Mouse (Mus musculus) kidney, postnatal 14 days (tissue): ENCODE measurements around the gene Hsd17b14.

Experiments used
- DNase-seq: peaks from one replicate; pipeline ENCODE4 v3.0.0; 2022; ENCODE audit warnings: mixed read lengths

Gene Hsd17b14

DNA sequence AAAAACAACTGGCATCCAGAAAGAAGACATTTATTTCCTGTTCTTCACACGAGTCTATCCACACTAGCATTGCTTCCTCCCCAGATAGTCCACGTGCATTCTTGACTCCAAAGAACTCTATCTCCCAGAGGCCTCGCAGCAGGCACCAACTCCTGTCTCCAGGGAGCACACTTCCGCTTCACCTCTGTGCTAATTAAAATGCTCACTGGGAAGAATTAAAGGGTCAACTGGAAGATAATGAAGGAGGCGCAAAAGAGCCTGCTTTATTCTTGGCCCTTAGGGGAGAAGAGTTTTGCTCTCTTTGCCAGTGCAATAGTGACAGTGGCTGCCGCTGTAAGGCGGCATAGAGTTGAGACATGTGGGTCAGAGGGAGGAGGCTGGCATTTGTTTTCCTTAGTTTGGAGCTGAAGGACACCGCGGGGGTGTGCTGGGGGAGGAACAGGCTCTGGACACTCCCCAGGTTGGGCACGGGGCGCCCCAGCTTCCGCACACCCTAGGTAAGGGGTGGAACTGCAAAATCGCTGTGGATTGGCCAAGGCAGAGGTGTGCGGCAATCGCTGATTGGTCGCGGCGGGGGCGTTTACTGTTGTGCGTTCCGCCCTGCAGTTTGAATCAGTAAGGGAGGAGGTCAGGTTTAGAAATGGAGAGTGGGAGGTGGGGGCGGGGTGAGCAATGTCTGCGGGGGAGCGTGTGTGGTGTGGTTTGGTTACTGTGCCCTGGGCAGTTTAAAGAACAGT is 13.3 kb downstream of the Hsd17b14 start:
- DNase-seq: peak; percentile 96

DNA sequence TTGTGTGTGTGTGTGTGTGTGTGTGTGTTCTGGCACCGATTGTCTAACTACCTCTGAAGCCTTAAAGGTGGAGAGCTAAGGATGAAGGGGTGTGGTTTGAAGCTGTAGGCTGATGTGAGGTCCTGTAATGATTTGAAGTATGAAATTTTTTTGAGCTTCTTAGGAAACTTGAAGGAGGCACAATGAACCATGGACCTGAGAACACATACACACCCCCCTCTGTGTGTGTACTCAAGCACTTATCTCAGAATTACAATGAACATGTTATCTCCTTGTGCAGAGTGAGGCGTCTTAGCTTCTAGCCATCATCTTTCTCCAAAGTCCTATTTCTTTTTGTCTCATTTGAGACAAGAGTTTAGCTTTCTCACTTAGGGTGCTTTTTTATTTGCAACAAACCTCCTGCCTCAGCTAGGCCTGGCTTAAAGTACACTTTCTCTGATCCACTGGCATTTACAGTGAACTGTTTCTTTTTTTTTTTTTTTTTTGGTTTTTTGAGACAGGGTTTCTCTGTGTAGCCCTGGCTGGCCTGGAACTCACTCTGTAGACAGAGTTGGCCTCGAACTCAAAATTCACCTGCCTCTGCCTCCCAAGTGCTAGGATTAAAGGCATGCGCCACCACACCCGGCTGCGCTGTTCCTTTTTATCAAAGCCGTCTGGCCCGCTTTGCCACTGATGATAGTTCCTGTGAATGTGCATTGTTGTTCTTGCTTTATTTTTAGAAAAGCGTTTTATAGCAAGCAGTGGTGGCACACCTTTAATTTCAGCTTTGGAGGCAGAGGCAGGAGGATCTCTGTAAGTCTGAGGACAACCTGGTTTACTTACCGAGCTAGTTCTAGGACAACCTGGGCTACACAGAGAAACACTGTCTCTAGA is 14.1 kb downstream of the Hsd17b14 start:
- DNase-seq: no peak

DNA sequence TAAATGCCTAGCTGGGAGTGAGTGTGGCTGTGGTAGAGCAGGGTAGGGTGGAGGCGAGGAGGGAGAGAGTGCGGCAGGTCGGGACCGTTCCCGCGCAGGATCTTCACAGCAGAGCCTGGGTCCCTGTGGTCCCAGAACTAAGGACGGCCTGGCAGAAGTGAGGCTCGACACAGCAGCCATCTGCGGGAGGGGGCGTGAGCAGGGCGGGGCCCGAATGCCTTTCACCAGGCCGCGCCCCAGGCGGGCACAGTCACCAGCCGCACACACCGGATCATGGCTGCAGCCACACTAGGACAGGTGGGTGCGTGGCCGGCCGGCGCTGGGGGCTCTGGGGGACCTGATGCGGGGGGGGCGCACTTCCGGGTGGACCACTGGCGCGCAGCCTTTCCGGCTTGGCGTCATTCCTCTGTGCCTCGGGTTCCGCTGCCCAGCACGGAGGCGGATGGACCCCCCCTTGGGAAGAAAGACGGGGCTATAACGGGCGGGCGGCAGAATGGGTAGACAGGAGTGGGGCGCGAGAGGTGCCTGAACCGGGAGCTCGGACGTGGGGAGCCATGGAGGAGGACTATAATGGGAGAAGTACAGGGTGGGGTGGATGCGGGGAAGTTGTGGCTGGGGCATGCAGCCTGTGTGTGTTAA is 15.5 kb downstream of the Hsd17b14 start, which contains the start of gene Bcat2:
Gene Bcat2 (plus strand): TSS at position 51 of the 639 bp plus-strand sequence.
- DNase-seq: peak; percentile 83

DNA sequence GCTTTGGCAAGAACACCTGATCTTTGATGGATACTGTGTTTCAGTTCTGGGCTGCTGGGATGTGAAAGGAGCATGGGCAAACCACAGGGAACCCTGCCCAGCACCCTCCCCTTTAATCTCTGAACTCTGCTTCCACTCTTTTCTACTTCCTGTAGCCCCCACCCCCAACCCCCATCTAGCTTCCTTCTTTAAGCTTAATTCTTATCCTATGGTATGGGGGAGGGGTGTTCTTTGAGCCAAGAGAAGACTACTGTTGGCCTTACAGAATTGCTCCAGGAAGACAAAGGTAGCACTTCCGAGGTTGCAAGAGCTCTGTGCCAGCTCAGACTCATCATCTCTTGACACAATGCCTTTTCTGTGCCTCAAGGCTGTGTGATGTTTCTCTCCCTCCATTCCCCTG is 17.3 kb downstream of the Hsd17b14 start:
- DNase-seq: no peak

- no peak for DNase-seq
Measured at GRCm38 (mm10) chr7:45573954-45574353, 19.3 kb downstream of the Hsd17b14 start.

GRCm38 (mm10) chr7:45574472-45575379 is 20.0 kb downstream of the Hsd17b14 start:
- DNase-seq: peak; percentile 80

DNA sequence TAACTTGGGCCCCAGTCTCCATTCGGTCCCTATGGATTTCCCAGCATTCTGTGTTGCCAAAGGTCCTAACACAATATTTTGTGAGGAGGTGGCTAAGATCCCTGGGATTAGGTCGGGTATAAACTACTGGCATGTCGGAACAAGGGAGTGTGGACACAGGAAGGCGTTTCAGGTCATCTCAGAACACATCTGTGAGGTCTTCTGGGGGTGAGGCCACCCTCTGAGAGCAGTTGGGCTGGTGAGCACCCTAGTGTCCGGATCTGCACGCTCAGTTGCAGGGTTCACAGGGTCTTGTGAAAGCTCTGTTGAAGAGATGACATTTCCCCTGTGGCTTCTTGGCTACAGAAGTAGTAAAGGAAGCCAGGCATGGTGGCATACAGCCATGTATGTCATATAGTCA is 31.2 kb downstream of the Hsd17b14 start:
- no peak for DNase-seq

GRCm38 (mm10) chr7:45587631-45588592 is 33.2 kb downstream of the Hsd17b14 start:
- no peak for DNase-seq

- DNase-seq: peak; percentile 96
Measured at GRCm38 (mm10) chr7:45589173-45589572, 34.5 kb downstream of the Hsd17b14 start.

- no peak for DNase-seq
Measured at GRCm38 (mm10) chr7:45589898-45590297, 35.2 kb downstream of the Hsd17b14 start.

DNA sequence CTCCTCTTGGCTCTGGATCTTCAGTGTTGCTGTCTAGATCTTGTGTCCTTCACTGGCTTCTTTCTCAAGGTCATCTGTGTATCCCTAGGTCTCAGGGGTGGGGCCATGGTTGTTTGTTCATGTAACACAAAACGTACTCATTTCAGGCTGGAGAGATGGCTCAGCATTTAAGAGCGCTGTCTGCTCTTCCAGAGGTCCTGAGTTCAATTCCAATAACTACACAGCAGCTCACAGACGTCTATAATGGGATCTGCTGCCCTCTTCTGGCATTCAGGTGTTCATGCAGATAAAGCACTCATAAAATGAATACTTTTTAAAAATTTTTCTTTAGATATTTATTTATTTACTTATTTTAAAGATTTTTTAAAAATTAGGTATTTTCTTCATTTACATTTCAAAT is 36.2 kb downstream of the Hsd17b14 start:
- no peak for DNase-seq

GRCm38 (mm10) chr7:45591880-45592279 is 37.2 kb downstream of the Hsd17b14 start:
- DNase-seq: no peak

- peak; percentile 80 for DNase-seq
Measured at GRCm38 (mm10) chr7:45593118-45593815, 38.6 kb downstream of the Hsd17b14 start.

- no peak for DNase-seq
Measured at GRCm38 (mm10) chr7:45595176-45595575, 40.5 kb downstream of the Hsd17b14 start.

- no peak for DNase-seq
Measured at GRCm38 (mm10) chr7:45596107-45596506, 41.4 kb downstream of the Hsd17b14 start.

- DNase-seq: no peak
Measured at GRCm38 (mm10) chr7:45597013-45597412, 42.3 kb downstream of the Hsd17b14 start.

- no peak for DNase-seq
Measured at GRCm38 (mm10) chr7:45597527-45597926, 42.8 kb downstream of the Hsd17b14 start.

DNA sequence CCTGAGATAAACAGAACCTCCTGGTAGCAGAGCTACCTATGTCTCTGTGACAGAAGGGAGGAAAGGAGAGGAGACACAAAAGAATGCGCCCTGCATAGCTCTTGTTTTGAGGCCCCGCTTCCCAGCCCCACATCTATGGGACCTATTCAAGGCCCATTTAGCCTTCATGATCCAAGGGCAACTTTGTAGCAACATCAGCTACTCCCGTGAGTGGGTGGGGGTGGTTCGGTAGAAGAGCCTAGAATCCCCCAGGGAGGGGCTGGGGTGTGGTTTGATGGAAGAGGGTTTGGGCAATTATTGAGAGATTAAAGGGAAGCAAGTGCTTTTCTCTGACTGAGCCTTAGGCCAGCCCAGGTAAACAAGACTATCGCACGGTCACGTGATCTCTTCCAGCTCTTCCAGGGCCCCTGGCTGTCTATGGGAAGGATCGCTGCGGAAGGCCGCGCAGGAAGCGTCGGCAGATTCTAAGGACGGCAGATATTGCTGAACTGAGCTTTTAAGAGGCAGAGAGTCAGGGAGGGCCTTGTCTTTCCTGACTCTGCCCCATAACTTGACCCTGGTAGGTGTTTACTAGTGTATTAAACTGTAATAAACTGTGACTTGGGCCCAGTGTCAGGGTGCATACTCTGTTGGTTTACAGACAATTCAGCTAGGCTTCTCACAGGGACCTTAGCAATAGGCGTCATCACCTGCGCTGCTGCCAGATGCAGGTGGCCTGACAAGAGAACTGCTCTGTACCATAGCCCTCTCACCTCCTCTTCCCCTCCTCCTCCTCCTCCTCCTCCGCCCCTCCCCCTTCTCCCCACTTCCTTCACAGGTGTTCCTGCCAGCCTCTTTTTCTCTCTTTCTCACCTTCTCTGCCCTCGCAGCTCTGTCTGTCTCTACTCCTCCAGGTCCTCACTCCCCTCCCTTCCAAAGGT is 44.5 kb downstream of the Hsd17b14 start:
- DNase-seq: no peak

- no peak for DNase-seq
Measured at GRCm38 (mm10) chr7:45605704-45606289, 51.1 kb downstream of the Hsd17b14 start.
